Mouse (Mus musculus): ENCODE measurements at regions not wholly inside any gene's neighbourhood (a gene's known extent, or its start where the extent isn't known, plus 50 kb on each side); places are given as distances from the start of the nearest gene placed in this dataset.

GRCm38 (mm10) chr2:171192181-171192580 is 460.6 kb downstream of the Dok5 start:
- no peaks in the 10 kb centered on the region for H3K27me3 ChIP-seq (replicated peaks)
- no peaks in the 10 kb centered on the region for H3K36me3 ChIP-seq
- no peaks in the 10 kb centered on the region for H3K4me1 ChIP-seq
- no peak overlapping the region for H3K9ac ChIP-seq
- H3K9me3 ChIP-seq: no peaks in the 10 kb centered on the region
- no peak overlapping the region for H3K4me2 ChIP-seq
- no peak for ATAC-seq (ENCODE audit: insufficient read depth, low FRiP score, low read depth)
- H3K27ac ChIP-seq: no peak overlapping the region
- WGBS: 79% methylated on average over 5 of the region's 5 CpGs
- no peak overlapping the region for H3K4me3 ChIP-seq (replicated peaks)

All from stomach, embryonic 15.5 days (tissue).